Comparison of ENCODE assay signal across 31 mouse cellular contexts in genomic region chr8:35280741-35281140, GRCm38 (mm10).
"Had no signal": no experiment of that assay in that cellular context is flagged by ENCODE, and none has a peak within 500 bp of the region (broad histone marks: within the 10 kb centered on the region; RNA-seq: fewer than 3 reads in every experiment).

No protein-coding gene starts in this region.

- DNase-seq: left cerebral cortex, postnatal 4 days; liver; liver, embryonic 13.5 days; liver, postnatal 0 days; lung, adult 18-20 months; lung, adult 2 months; lung, embryonic 14.5 days; lung, postnatal 10 days; lung, postnatal 14 days; lung, postnatal 36 days; lung, postnatal 4 days; midbrain, embryonic 14.5 days had no signal

- H3K4me1 ChIP-seq: liver, embryonic 12.5 days; liver, embryonic 13.5 days; liver, embryonic 15.5 days; lung, embryonic 15.5 days; megakaryocyte, embryonic 14.5 days; midbrain, embryonic 10.5 days; midbrain, embryonic 13.5 days; midbrain, embryonic 15.5 days had no signal

- H3K4me2 ChIP-seq: limb, embryonic 12.5 days; limb, embryonic 13.5 days; limb, embryonic 15.5 days; liver, embryonic 11.5 days; liver, embryonic 12.5 days; liver, embryonic 13.5 days; liver, embryonic 15.5 days; lung, embryonic 14.5 days; lung, embryonic 15.5 days; midbrain, embryonic 11.5 days; midbrain, embryonic 12.5 days; midbrain, embryonic 13.5 days; midbrain, embryonic 15.5 days had no signal

- H3K9me3 ChIP-seq: limb, embryonic 10.5 days; limb, embryonic 12.5 days; limb, embryonic 13.5 days; limb, embryonic 15.5 days; liver, embryonic 12.5 days; liver, embryonic 13.5 days; liver, embryonic 15.5 days; lung, embryonic 15.5 days; megakaryocyte, embryonic 14.5 days; midbrain, embryonic 10.5 days; midbrain, embryonic 12.5 days; midbrain, embryonic 13.5 days; midbrain, embryonic 15.5 days had no signal

- H3K9ac ChIP-seq: limb, embryonic 12.5 days; limb, embryonic 13.5 days; limb, embryonic 15.5 days; liver, embryonic 12.5 days; liver, embryonic 13.5 days; liver, embryonic 14.5 days; liver, embryonic 15.5 days; liver, postnatal 0 days; lung, embryonic 14.5 days; lung, embryonic 15.5 days; midbrain, embryonic 12.5 days; midbrain, embryonic 13.5 days; midbrain, embryonic 15.5 days had no signal

- H3K27ac ChIP-seq: limb, embryonic 10.5 days; limb, embryonic 12.5 days; limb, embryonic 13.5 days; limb, embryonic 15.5 days; liver, embryonic 12.5 days; liver, embryonic 13.5 days; liver, embryonic 14.5 days; liver, embryonic 15.5 days; lung, embryonic 15.5 days; macrophage; midbrain, embryonic 10.5 days; midbrain, embryonic 12.5 days; midbrain, embryonic 13.5 days; midbrain, embryonic 15.5 days had no signal

- ATAC-seq: liver, embryonic 12.5 days; liver, postnatal 0 days; lung, postnatal 0 days; midbrain, embryonic 13.5 days; midbrain, embryonic 15.5 days; midbrain, embryonic 16.5 days had no signal

- H3K4me3 ChIP-seq: limb, embryonic 10.5 days; limb, embryonic 12.5 days; limb, embryonic 13.5 days; limb, embryonic 15.5 days; liver, embryonic 12.5 days; liver, embryonic 13.5 days; liver, embryonic 15.5 days; lung, embryonic 15.5 days; megakaryocyte, embryonic 14.5 days; midbrain, embryonic 10.5 days; midbrain, embryonic 12.5 days; midbrain, embryonic 13.5 days; midbrain, embryonic 15.5 days; myocyte had no signal

- H3K36me3 ChIP-seq: limb, embryonic 10.5 days; limb, embryonic 12.5 days; limb, embryonic 13.5 days; limb, embryonic 15.5 days; liver, embryonic 12.5 days; liver, embryonic 13.5 days; liver, embryonic 15.5 days; lung, embryonic 15.5 days; midbrain, embryonic 10.5 days; midbrain, embryonic 12.5 days; midbrain, embryonic 13.5 days; midbrain, embryonic 15.5 days had no signal

- H3K27me3 ChIP-seq: limb, embryonic 12.5 days; limb, embryonic 13.5 days; limb, embryonic 15.5 days; liver, embryonic 12.5 days; liver, embryonic 13.5 days; liver, embryonic 15.5 days; lung, embryonic 15.5 days; megakaryocyte, embryonic 14.5 days; midbrain, embryonic 12.5 days; midbrain, embryonic 13.5 days; midbrain, embryonic 15.5 days had no signal
